Mouse (Mus musculus) liver, adult 2 months (tissue): Measurements from ENCODE around the gene Bmpr1b.

Experiments
- CTCF ChIP-seq: fragments of 200-500 bp; IDR thresholded peaks from 2 replicates; pipeline ENCODE4 v1.5.1; 2011; ENCODE audit warnings: low read depth, low read length, control low read depth
- POLR2A ChIP-seq: fragments of 200-500 bp; IDR thresholded peaks from 2 replicates; pipeline ENCODE4 v1.6.1; 2011; ENCODE audit warnings: low read length, control low read depth; ENCODE audit not compliant: insufficient read depth; ENCODE audit errors: extremely low read depth

- TF ChIP-seq CTCF (no peak), POLR2A (no peak)
Measured at GRCm38 (mm10) chr3:142206316-142206715, 37.1 kb upstream of the Bmpr1b start.
